Mouse (Mus musculus) neural tube, embryonic 11.5 days (tissue): ENCODE measurements around the gene Creb3l1. TPM values are rescaled to one million over a fixed set of nuclear protein-coding genes. Genes with fewer than 3 reads are reported as not detected.

ENCODE experiments used
- ATAC-seq: fragments of 200-750 bp; cut with Nextera tagmentation; 2 replicates; pipeline ENCODE4 v1.8.0; 2017; ENCODE audit warnings: moderate number of reproducible peaks, mild to moderate bottlenecking, moderate TSS enrichment, moderate library complexity; ENCODE audit not compliant: insufficient read depth, low FRiP score, low TSS enrichment
- DNase-seq: peaks from one replicate; pipeline ENCODE4 v3.0.0-alpha.2; 2015; ENCODE audit warnings: low spot score
- H3K27ac ChIP-seq: fragments of 300-500 bp; sonication (generic); 2 replicates; pipeline ENCODE4 v1.5.1; 2014; ENCODE audit warnings: low read depth, mild to moderate bottlenecking, low read length
- H3K27me3 ChIP-seq: fragments of 300-500 bp; sonication (generic); 2 replicates; pipeline ENCODE4 v1.6.1; 2014; ENCODE audit warnings: mild to moderate bottlenecking, low read length, mixed read lengths; ENCODE audit not compliant: control insufficient read depth, insufficient read depth
- H3K36me3 ChIP-seq: fragments of 300-500 bp; sonication (generic); 2 replicates; pipeline ENCODE4 v1.6.1; 2014; ENCODE audit warnings: mild to moderate bottlenecking, low read length, moderate library complexity, mixed read lengths; ENCODE audit not compliant: control insufficient read depth, insufficient read depth
- H3K4me1 ChIP-seq: fragments of 300-500 bp; sonication (generic); 2 replicates; pipeline ENCODE4 v1.6.1; 2014; ENCODE audit warnings: low read length, mixed read lengths; ENCODE audit not compliant: control insufficient read depth, insufficient read depth
- H3K4me2 ChIP-seq: fragments of 300-500 bp; sonication (generic); 2 replicates; pipeline ENCODE4 v1.6.1; 2014; ENCODE audit warnings: low read depth, mild to moderate bottlenecking, moderate library complexity
- H3K4me3 ChIP-seq: fragments of 300-500 bp; sonication (generic); 2 replicates; pipeline ENCODE4 v1.5.1; 2014; ENCODE audit warnings: low read depth, low read length
- H3K9ac ChIP-seq: fragments of 300-500 bp; sonication (generic); 2 replicates; pipeline ENCODE4 v1.6.1; 2014; ENCODE audit warnings: mild to moderate bottlenecking, low read length
- H3K9me3 ChIP-seq: fragments of 300-500 bp; sonication (generic); 2 replicates; pipeline ENCODE4 v1.6.1; 2016; ENCODE audit warnings: low read length; ENCODE audit not compliant: control insufficient read depth
- WGBS: fragments of 180-500 bp; shearing (Covaris S2); extraction: QIAGEN DNeasy Blood & Tissue Kit; methylation state at CpG from one replicate; pipeline ENCODE4 v1.1.7; 2014; 5-methylcytosine and 5-hydroxymethylcytosine counted together
- polyA plus RNA-seq: library from polyadenylated mRNA; unstranded; fragments of >200 nt; fragmentation: Nextera tagmentation; extraction: Ambion mirVana; gene quantifications from 2 replicates; pipeline ENCODE4 v1.2.1, GENCODE M21; 2014

Gene Creb3l1
- polyA plus RNA-seq, 1 experiment from 2014 or later = 2.0 TPM

- Histone ChIP-seq H3K27ac (no peak overlapping the region), H3K4me3 (no peak overlapping the region), H3K9ac (no peak overlapping the region), H3K36me3 (no peaks in the 10 kb centered on the region), H3K4me1 (peaks cover 7% of the 10 kb centered on the region; the same call in 1 of the 2 replicates), H3K27me3 (peaks cover 5% of the 10 kb centered on the region), H3K4me2 (no peak overlapping the region), H3K9me3 (no peaks in the 10 kb centered on the region)
- WGBS = 84% methylated on average over 8 of the region's 8 CpGs
- DNase-seq (no peak), ATAC-seq (no peak)
These were observed 27.9 kb upstream of the Creb3l1 start for GRCm38 (mm10) chr2:92052188-92052587.

GRCm38 (mm10) chr2:92048034-92048690, 23.9 kb upstream of the Creb3l1 start:
- Histone ChIP-seq H3K9ac (no peak overlapping the region), H3K27ac (no peak overlapping the region), H3K27me3 (no peaks in the 10 kb centered on the region), H3K36me3 (no peaks in the 10 kb centered on the region), H3K9me3 (no peaks in the 10 kb centered on the region), H3K4me2 (no peak overlapping the region), H3K4me3 (no peak overlapping the region), H3K4me1 (no peaks in the 10 kb centered on the region)
- WGBS = 72% methylated on average over 9 of the region's 9 CpGs
- no peak for DNase-seq
- no peak for ATAC-seq

GRCm38 (mm10) chr2:92047601-92048000, 23.3 kb upstream of the Creb3l1 start:
- WGBS = 28% methylated on average over 4 of the region's 4 CpGs
- no peaks in the 10 kb centered on the region for H3K36me3 ChIP-seq
- no peak overlapping the region for H3K4me3 ChIP-seq
- no peaks in the 10 kb centered on the region for H3K27me3 ChIP-seq
- ATAC-seq (no peak), DNase-seq (no peak)
- H3K9ac ChIP-seq = no peak overlapping the region
- H3K27ac ChIP-seq = no peak overlapping the region
- H3K4me2 ChIP-seq = no peak overlapping the region
- H3K9me3 ChIP-seq = no peaks in the 10 kb centered on the region
- no peaks in the 10 kb centered on the region for H3K4me1 ChIP-seq

- Histone ChIP-seq H3K9me3 (no peaks in the 10 kb centered on the region), H3K36me3 (no peaks in the 10 kb centered on the region), H3K4me1 (no peaks in the 10 kb centered on the region), H3K9ac (no peak overlapping the region), H3K27me3 (no peaks in the 10 kb centered on the region), H3K4me3 (no peak overlapping the region), H3K27ac (no peak overlapping the region), H3K4me2 (no peak overlapping the region)
- ATAC-seq = no peak
- 84% methylated on average over 12 of the region's 12 CpGs for WGBS
- no peak for DNase-seq
These were observed 19.0 kb upstream of the Creb3l1 start for GRCm38 (mm10) chr2:92043285-92043684.

GRCm38 (mm10) chr2:92041538-92041937, 17.2 kb upstream of the Creb3l1 start:
- ATAC-seq (no peak), DNase-seq (no peak)
- Histone ChIP-seq H3K36me3 (no peaks in the 10 kb centered on the region), H3K27ac (no peak overlapping the region), H3K9me3 (no peaks in the 10 kb centered on the region), H3K4me3 (no peak overlapping the region), H3K9ac (no peak overlapping the region), H3K4me2 (no peak overlapping the region), H3K27me3 (no peaks in the 10 kb centered on the region), H3K4me1 (no peaks in the 10 kb centered on the region)
- WGBS = 76% methylated on average over 15 of the region's 15 CpGs

- no peaks in the 10 kb centered on the region for H3K27me3 ChIP-seq
- no peak for DNase-seq
- H3K4me2 ChIP-seq = no peak overlapping the region
- H3K4me1 ChIP-seq = no peaks in the 10 kb centered on the region
- ATAC-seq = no peak
- H3K4me3 ChIP-seq = no peak overlapping the region
- 83% methylated on average over 9 of the region's 9 CpGs for WGBS
- H3K9ac ChIP-seq = no peak overlapping the region
- H3K27ac ChIP-seq = no peak overlapping the region
- H3K9me3 ChIP-seq = no peaks in the 10 kb centered on the region
- H3K36me3 ChIP-seq = no peaks in the 10 kb centered on the region
These were observed 10.0 kb upstream of the Creb3l1 start for GRCm38 (mm10) chr2:92034273-92034672.

GRCm38 (mm10) chr2:92030554-92030953, 6.3 kb upstream of the Creb3l1 start:
- WGBS = 81% methylated on average over 8 of the region's 8 CpGs
- Histone ChIP-seq H3K27ac (no peak overlapping the region), H3K9me3 (no peaks in the 10 kb centered on the region), H3K4me2 (no peak overlapping the region), H3K27me3 (0 out of 2 replicates have a peak, but pooled peaks cover 3% of the 10 kb centered on the region), H3K4me3 (no peak overlapping the region), H3K9ac (no peak overlapping the region), H3K4me1 (no peaks in the 10 kb centered on the region), H3K36me3 (no peaks in the 10 kb centered on the region)
- ATAC-seq (no peak), DNase-seq (no peak)

- H3K4me2 ChIP-seq = no peak overlapping the region
- DNase-seq (no peak), ATAC-seq (no peak)
- WGBS = 80% methylated on average over 10 of the region's 10 CpGs
- no peaks in the 10 kb centered on the region for H3K9me3 ChIP-seq
- H3K4me3 ChIP-seq = no peak overlapping the region
- H3K27me3 ChIP-seq = 0 out of 2 replicates have a peak, but pooled peaks cover 4% of the 10 kb centered on the region
- no peaks in the 10 kb centered on the region for H3K4me1 ChIP-seq
- no peak overlapping the region for H3K27ac ChIP-seq
- no peak overlapping the region for H3K9ac ChIP-seq
- no peaks in the 10 kb centered on the region for H3K36me3 ChIP-seq
These were observed 5.3 kb upstream of the Creb3l1 start for GRCm38 (mm10) chr2:92029387-92030133.
